Mouse (Mus musculus) gastrocnemius, postnatal 4 days (tissue): ENCODE measurements around the gene Dcaf17. TPM values are rescaled to one million over a fixed set of nuclear protein-coding genes. Genes with fewer than 3 reads are reported as not detected.

Experiments
- DNase-seq, 2 experiments: peaks; one replicate each; pipeline ENCODE4 v3.0.0; 2021 to 2022; ENCODE audit warnings: low spot score in 2 of 2, mixed read lengths in 2 of 2
- total RNA-seq, 2 experiments: library from RNA; stranded (reverse); gene quantifications; 2 replicates each; pipeline ENCODE4 v1.2.3; 2021

Dcaf17 gene
- total RNA-seq, 2 experiments from 2014 or later, result 7.9 TPM

GRCm38 (mm10) chr2:71050511-71050910 lies 4.6 kb upstream of the Dcaf17 start:
- DNase-seq, result no peak

DNA sequence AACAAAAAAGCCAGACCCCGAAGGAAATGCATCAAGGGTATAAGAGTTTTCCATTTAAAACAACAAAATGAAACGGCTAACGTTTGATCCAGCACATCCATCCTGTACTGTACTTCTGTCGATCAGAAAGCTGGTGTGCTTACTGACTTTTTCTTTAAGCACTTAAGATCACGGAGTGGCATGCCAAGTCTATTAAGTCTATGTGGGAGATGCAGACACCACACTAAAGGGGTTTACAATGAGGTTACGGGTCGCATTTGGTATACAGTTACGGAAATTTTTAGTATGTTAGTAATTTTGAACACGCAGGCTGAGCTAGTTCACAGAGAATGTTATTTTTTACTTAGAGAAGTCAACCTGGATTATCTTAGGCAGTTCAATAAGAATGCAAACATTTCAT lies 412 bp upstream of the Dcaf17 start:
- DNase-seq, result no peak

- no peak for DNase-seq
Observed at GRCm38 (mm10) chr2:71056115-71056835, 1.1 kb downstream of the Dcaf17 start.

- no peak for DNase-seq
Observed at GRCm38 (mm10) chr2:71071601-71072000, 16.5 kb downstream of the Dcaf17 start.

- DNase-seq, result no peak
Observed at GRCm38 (mm10) chr2:71073330-71073729, 18.2 kb downstream of the Dcaf17 start.

GRCm38 (mm10) chr2:71073828-71074227 lies 18.7 kb downstream of the Dcaf17 start:
- no peak for DNase-seq

DNA sequence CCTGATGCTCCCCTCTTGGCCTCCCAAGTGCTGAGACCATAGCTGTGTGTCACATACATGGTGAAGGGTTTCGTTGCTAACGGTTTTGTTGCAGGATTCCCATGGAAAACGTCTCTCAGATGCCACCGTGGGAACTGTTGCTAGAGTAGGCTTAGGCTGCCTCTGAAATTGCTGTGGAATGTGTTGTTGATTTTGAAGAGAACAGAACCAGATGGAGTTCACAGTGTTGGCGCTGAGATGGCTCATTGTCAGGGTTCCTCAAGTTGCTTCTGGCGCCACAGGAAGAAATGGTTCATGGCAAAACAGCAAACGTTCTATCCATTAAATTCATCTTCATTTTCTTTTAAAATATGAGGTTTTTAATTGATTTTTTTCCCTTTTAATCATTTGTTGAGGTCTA lies 27.3 kb downstream of the Dcaf17 start:
- no peak for DNase-seq

DNA sequence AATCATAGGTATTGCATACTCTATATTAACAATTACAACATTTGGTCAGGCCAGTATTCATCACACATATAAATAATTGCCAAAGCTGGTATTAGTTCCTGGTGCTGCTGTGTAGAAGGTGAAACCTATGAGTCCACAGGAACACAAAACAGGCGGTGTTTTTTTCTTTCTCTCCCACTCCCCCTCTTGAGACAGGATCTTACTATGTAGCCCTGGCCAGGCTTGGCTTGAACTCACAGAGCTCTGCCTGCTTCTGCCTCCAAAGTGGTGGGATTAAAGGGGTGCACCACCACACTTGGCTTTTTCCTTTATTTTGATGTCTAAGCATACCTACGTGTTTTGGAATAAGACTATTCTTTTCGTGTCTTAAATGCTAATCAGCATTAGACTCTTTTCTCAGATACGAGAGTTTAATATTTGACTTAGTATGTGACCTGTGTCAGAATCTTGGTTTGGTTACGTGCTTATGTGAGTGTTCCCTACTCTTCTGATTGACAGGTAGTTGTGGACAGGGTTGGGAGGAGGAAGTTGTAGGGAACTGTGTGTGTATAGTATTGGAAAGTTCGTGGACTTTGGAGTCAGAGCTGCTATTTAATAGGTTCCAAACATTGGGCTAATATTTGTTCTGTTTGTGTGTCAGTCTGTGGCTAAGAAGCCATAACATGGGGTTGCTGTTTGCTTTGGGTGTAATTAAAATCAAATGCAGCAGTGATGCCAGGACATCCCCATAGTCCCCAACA lies 28.5 kb downstream of the Dcaf17 start:
- DNase-seq, result no peak

DNA sequence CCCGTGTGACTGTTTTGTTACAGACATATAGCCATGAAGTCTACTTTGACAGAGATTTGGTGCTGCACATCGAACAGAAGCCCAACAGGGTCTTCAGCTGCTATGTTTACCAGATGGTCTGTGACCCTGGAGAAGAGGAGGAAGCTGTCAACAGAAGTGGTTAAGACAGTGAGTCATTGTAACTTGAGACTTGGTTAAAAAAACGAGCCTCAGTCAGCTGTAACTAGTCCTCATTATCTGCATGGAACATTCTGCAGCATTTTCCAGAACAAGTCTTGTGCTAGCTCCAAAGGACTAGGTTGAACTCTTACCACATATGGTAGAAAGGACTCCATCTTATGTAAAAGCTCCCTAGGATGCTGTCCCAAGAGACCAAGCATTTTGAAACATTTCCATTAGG lies 34.6 kb downstream of the Dcaf17 start:
- DNase-seq, result no peak

DNA sequence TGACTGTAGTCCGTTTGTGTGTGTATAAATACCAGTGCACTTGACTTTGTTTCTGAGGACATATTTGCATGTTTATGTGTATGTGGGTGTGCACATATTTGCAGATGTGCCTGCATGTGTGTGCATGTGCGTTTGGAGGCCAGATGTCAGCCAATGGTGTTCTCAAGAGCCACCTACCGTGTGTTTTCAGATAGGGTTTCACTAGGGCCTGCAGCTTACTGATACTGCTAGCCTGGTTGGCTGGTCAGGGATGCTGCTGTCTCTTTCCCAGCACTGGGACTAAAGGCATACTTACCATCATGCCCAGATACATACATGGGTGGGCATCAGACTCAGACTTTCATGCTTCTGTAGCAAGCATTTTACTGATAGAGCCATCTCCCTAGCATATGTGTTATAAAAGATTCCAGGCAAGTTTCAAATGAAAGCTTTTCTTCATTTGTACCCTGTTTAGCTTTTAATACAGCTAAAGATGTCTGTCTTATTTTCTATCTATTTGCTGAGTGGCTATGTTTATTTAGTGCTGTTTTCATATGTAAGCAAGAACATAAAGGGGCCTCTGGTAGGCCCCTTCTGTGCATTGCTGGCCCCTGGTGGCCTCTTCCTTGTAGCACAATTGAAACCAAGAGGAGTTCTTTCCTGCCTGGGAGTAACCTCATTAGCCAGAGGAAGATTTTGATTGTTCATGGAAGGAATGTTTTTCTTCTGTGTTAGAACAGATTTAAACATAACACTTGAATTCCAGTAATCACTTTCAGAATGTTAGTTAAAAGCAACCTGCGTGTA lies 35.7 kb downstream of the Dcaf17 start:
- DNase-seq, result no peak

DNA sequence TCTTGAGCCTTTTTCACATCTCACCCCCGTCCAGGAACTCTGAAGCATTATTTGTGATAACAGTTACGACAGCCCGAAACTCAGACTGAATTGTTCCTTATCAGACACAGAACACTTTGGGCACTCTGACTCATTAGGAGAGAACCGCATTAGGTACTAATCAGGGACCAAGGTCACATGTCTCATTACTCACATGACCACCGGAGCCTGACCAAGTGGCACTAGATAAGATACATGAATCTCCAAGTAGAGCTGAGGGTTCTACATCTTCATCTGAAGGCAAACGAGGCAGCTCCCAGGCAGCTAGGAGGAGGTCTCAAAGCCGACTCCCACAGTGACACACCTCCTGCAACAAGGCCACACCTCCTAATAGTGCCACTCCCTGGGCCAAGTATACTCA lies 41.0 kb downstream of the Dcaf17 start:
- no peak for DNase-seq

DNA sequence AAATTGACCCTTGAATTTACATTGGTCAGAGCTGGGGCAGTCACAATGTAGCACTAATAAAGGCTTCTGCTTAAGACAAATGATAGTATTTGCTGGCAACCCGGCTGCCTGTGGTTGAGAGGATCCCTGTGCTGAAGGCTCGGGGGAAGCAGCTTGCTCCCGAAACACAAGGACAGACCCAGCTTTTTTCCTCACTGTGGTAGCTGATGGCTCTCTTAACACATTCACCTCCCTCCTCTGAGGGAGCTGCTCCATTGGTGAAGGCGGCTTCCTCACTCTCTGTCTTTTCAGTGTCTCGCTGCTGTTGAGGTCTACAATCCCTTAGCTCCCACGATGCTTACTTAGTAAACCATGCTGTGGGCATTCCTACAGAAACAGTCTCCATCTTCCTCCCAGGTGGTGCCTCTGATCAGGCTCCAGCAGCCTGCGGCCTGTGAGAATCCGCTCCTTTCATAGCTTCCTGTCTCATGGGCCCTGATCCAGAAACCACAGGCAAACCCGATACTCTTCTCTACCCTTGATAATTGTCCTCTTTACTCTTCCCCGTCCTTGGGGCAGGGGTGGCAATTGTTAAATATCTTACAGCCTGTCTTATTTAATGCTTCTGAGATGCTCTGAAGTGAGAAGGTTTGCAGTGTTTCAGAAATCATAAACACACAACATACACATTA lies 47.6 kb downstream of the Dcaf17 start:
- DNase-seq, result no peak

DNA sequence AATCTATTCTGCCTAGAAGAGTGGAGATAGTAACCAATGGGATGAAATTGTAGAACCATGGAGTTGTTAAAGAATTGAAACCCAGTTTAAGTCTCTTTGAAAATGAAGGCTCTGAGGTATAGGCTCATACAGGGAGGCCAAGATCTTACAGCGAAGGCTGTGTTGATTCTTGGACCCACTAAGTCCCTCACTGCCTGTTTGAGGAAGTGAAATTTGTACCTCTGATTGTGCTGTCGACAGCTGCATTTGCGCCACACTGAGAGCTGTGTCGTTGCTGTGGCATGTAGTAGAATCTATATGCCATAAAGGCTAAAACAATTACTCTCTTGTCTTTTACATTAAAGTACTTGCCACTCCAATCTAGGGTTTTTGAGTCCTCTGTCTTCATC lies 48.2 kb downstream of the Dcaf17 start:
- DNase-seq, result no peak

DNA sequence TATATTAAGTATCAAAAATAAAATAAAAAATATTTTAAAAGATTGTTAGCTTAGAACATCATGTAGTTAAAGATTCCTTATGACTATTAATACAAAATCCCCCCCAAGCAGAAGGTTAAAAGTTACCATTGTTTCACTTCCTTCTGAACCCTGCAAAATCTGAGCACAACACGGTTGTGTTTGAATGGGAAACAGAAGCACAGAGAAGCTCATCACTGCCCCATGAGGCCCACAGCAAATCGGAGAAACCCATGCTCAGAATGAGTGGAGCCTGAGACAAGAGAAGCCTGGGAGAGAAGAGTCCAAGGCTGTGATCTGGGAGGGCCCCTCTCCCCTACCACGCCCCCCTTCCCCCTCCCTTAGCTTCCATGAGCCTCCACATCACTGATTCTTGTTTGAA lies 49.6 kb downstream of the Dcaf17 start:
- DNase-seq, result no peak

DNA sequence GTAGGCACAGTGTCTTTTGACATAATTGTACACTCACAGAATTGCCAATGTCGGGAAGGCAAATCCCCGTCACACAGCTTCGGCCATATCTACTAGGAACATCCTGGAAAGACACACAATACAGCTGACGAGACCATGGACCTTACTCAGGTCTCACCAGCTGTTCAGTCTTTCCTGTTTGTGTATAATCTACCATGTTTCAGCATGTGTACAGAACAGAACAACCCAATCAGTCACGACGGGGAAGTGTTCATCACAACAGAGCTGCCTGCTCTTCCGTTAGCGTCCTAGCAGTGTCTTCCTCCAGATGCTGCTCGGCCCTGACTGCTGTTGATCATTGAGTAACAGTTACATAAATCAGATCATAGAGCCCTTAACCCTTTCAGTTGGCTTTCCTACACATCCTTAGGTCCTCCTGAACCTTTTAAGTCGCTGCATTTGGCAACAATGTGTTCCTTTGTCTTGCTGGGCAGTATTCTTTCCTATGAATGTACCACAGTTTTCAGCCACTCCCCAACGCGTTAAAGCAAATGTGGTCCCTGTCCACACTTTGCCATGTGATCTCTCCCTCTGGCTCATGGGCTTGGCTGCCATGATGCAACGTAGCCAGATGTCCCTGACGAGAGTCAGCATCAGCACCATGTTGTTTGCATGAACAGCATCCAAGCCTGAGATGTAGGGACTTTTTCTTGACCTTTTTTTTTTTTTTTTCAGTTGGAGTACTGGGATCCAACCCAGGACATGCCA lies 50.5 kb downstream of the Dcaf17 start:
- DNase-seq, result no peak

DNA sequence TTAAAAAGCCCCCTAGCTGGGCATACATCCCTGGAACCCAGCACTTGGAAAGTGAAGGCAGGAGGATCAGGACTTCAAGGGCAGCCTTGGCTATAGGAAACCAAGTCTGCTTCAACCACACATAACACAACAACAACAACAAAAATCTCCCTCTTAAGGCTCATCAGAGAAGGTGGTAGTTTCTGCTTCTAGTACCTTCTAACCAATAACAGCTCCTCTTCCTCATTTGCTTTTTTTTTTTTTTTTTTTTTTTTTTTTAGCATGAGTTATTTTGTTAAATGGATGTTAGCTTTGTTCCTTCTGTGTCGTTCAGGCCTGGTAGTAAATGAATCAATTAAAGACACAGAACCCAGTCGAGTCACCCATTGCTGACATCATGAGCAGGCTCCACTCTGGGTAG lies 52.1 kb downstream of the Dcaf17 start:
- no peak for DNase-seq

DNA sequence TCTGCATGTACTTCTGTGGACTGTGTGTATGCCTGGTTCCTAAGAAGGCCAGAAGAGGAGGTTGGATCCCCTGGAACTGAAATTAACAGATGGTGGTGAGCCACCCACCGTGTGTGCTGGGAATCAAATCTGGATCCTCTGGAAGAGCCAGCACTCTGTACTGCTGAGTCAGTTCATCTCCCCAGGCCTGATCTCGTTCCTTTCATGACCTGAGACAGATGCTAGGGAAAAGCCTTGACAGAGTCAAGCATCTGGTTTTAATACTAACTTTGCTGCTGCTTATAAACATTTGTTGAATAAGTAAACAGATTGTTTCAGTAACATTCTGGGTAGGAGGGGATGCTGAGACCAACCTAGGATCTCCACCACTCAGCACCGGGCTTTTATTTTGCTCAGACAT lies 53.4 kb downstream of the Dcaf17 start:
- no peak for DNase-seq

DNA sequence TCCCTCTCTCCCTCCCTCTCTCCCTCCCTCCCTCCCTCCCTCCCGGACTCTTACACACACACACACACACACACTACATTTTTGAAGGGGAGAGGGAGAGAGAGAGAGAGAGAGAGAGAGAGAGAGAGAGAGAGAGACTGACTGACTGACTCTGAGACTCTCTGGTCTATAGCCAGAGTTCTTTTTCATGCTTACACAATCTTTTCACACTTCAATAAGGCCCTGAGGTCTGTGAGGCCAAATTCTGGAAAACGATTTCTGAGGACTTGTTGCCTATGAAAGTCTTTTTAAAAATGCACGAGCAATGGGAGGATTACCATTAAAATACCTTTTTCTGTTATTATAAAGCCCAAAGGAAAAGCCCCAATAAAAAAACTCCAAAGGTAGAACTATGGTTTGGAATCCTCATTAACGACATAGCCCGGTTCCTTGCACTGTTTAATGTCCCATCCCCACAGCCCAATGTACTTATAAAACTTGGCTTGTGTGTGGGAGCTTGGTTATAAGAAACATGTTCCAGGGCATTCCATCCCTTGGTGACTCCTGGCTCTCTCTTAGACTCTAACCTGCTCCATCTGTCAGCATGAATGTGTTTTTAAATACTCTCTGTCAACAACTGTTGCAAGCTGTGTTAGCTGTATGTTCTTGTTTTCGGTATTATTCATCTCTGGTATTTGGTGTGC lies 58.5 kb downstream of the Dcaf17 start:
- DNase-seq, result no peak

DNA sequence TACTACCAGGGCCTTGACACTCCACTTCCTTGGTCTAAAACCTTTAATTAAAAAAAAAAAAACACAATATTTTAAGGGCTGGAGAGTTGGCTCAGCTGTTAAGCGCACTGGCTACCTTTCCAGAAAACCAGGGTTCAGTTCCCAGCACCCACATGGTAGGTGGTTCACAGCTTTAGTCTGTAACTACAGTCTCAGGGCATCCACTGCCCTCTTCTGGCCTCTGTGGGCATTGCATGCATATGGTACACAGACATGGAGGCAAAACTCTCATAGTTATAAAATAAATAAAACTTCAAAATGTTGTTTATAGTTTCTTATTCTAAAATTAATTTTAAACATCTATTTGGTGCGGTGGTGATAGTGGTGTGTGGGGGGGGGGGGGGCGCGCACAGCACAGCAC lies 61.0 kb downstream of the Dcaf17 start:
- DNase-seq, result no peak
